Mouse (Mus musculus) CH12.LX (cell line): ENCODE results near the gene A530032D15Rik. TPM values are rescaled to one million over a fixed set of nuclear protein-coding genes. Genes with fewer than 3 reads are reported as not detected.
"Not testable (repeated sequence)": the region's sequence is repeated elsewhere in the genome, so short reads cannot be mapped to it uniquely, and the experiment has no call there.

Experiments
- DNase-seq: peaks from one replicate; pipeline ENCODE4 v3.0.0-alpha.2; 2013; ENCODE audit errors: extremely low read depth
- H3K27ac ChIP-seq: 2 replicates; pipeline ENCODE4 v1.5.1; 2012; ENCODE audit warnings: low read depth, mild to moderate bottlenecking, control low read depth, moderate library complexity; ENCODE audit not compliant: insufficient read depth
- H3K27me3 ChIP-seq: replicated peaks from 2 replicates; pipeline ENCODE3; 2012; ENCODE audit warnings: inconsistent platforms
- H3K36me3 ChIP-seq, 2 experiments: replicated peaks in 1 of 2; 2 replicates each; pipeline versions ENCODE3 to v1.6.1; 2012; ENCODE audit warnings: inconsistent platforms in 1 of 2, low read length in 1 of 2, mild to moderate bottlenecking in 1 of 2, mixed read lengths in 1 of 2, moderate library complexity in 1 of 2; ENCODE audit not compliant: control insufficient read depth in 1 of 2, insufficient read depth in 1 of 2
- H3K4me1 ChIP-seq, 2 experiments: 2 replicates each; pipeline ENCODE4 v1.6.1; 2012; ENCODE audit warnings: inconsistent platforms in 1 of 2, moderate library complexity in 1 of 2; ENCODE audit not compliant: insufficient read depth in 2 of 2, control insufficient read depth in 1 of 2
- H3K4me2 ChIP-seq: 2 replicates; pipeline ENCODE4 v1.6.1; 2012; ENCODE audit warnings: low read depth, mild to moderate bottlenecking, control low read depth; ENCODE audit not compliant: poor library complexity, insufficient read depth, severe bottlenecking
- H3K4me3 ChIP-seq, 3 experiments: fragments of 150-350 bp in 1 of 3; sonication (generic) in 1 of 3; replicated peaks in 1 of 3; 2 replicates each; pipeline versions ENCODE3 to v1.5.1; 2011 to 2012; ENCODE audit warnings: low read depth in 2 of 3, low read length in 2 of 3, mild to moderate bottlenecking in 2 of 3, moderate library complexity in 2 of 3, control low read depth in 1 of 3, improper control_type of control experiment in 1 of 3, inconsistent platforms in 1 of 3, mixed read lengths in 1 of 3; ENCODE audit not compliant: poor library complexity in 1 of 3
- H3K79me2 ChIP-seq: replicated peaks from 2 replicates; pipeline ENCODE4 v1.6.1; 2012; ENCODE audit warnings: mild to moderate bottlenecking, moderate library complexity; ENCODE audit not compliant: control insufficient read depth, poor library complexity, insufficient read depth, severe bottlenecking; ENCODE audit errors: extremely low read depth
- H3K9ac ChIP-seq: 2 replicates; pipeline ENCODE4 v1.6.1; 2012; ENCODE audit warnings: low read depth, mild to moderate bottlenecking, control low read depth, moderate library complexity; ENCODE audit not compliant: insufficient read depth
- H3K9me3 ChIP-seq: replicated peaks from 2 replicates; pipeline ENCODE3; 2012; ENCODE audit warnings: low read length, inconsistent platforms, mixed read lengths
- ZNF384 ChIP-seq: IDR thresholded peaks from 2 replicates; pipeline ENCODE4 v1.6.1; 2012; ENCODE audit warnings: low read depth, low read length, improper control_type of control experiment, inconsistent platforms
- dilution Hi-C: fragments of 300-500 bp; cut with MboI; formaldehyde crosslinking; loops from 2 replicates; pipeline ENCODE4 v1.14.3; 2020; ENCODE audit warnings: low sequenced_read_pairs; ENCODE audit not compliant: extremely low pct_unique_long_range_greater_than_20kb, extremely low pct_ligation_motif_present
- in situ Hi-C: fragments of 300-500 bp; cut with MboI; formaldehyde crosslinking; loops from 3 replicates; pipeline ENCODE4 v1.14.3; 2019; ENCODE audit warnings: low sequenced_read_pairs, low pct_ligation_motif_present, low pct_unique_long_range_greater_than_20kb, mixed read lengths
- polyA plus RNA-seq: library from polyadenylated mRNA; unstranded; fragments of >175 nt; gene quantifications from 2 replicates; pipeline ENCODE4 v1.2.1, GENCODE M21; 2012; ENCODE audit warnings: low read depth; ENCODE audit not compliant: insufficient read length
- total RNA-seq, 2 experiments: library from RNA; depleted of rRNA; stranded (reverse); fragments of 300-350 nt in 1 of 2; fragments of >200 nt in 1 of 2; gene quantifications; 2 replicates each; pipeline ENCODE4 v1.2.3; 2012 to 2014

A530032D15Rik gene
- total and polyA plus RNA-seq, 3 experiments, result 58.6 to 105 (median 97.2) TPM

- dilution Hi-C loops, result not testable (repeated sequence)
- DNase-seq, result peak; percentile 57
These were observed 76.0 kb downstream of the A530032D15Rik start for GRCm38 (mm10) chr1:85033616-85034015.

More at GRCm38 (mm10) chr1:85033616-85034015, 76.0 kb downstream of the A530032D15Rik start:
- in situ Hi-C loops, H3K4me3 ChIP-seq, H3K79me2 ChIP-seq, H3K36me3 ChIP-seq, H3K9ac ChIP-seq, H3K4me2 ChIP-seq, H3K27me3 ChIP-seq, H3K4me1 ChIP-seq, H3K9me3 ChIP-seq: not testable (repeated sequence)
- peak overlapping the region; percentile 5; the same call in 1 of the 2 replicates for H3K27ac ChIP-seq
- 0 out of 2 replicates have a peak, but pooled peaks have one; percentile 33 for TF ChIP-seq ZNF384

Other genes starting within 250 kb of the A530032D15Rik start
- gene Slc16a14, start 174.7 kb downstream of the A530032D15Rik start, total RNA-seq (2012; rRNA removed), result 0.13 TPM in 1 of 2 replicates, not detected in the other
- gene Slc16a14, start 174.7 kb downstream of the A530032D15Rik start, total RNA-seq (2014; rRNA removed), result not detected in 2 replicates
- gene Slc16a14, start 174.7 kb downstream of the A530032D15Rik start, polyA plus RNA-seq, result 0.10 and 0.12 TPM in 2 replicates
- 1.2 TPM in 1 of 2 replicates, not detected in the other for gene Gm10553, start 9.7 kb downstream of the A530032D15Rik start, total RNA-seq (2012; rRNA removed)
- gene Gm10553, start 9.7 kb downstream of the A530032D15Rik start, total RNA-seq (2014; rRNA removed), result not detected in 2 replicates
- gene Gm10553, start 9.7 kb downstream of the A530032D15Rik start, polyA plus RNA-seq, result not detected in 2 replicates
- gene C130026I21Rik, start 160.7 kb upstream of the A530032D15Rik start, total RNA-seq (2012; rRNA removed), result 175 and 190 TPM in 2 replicates
- 396 and 398 TPM in 2 replicates for gene C130026I21Rik, start 160.7 kb upstream of the A530032D15Rik start, total RNA-seq (2014; rRNA removed)
- 362 and 379 TPM in 2 replicates for gene C130026I21Rik, start 160.7 kb upstream of the A530032D15Rik start, polyA plus RNA-seq